ENCODE assay signal across 10 mouse cellular contexts in the genomic region with DNA sequence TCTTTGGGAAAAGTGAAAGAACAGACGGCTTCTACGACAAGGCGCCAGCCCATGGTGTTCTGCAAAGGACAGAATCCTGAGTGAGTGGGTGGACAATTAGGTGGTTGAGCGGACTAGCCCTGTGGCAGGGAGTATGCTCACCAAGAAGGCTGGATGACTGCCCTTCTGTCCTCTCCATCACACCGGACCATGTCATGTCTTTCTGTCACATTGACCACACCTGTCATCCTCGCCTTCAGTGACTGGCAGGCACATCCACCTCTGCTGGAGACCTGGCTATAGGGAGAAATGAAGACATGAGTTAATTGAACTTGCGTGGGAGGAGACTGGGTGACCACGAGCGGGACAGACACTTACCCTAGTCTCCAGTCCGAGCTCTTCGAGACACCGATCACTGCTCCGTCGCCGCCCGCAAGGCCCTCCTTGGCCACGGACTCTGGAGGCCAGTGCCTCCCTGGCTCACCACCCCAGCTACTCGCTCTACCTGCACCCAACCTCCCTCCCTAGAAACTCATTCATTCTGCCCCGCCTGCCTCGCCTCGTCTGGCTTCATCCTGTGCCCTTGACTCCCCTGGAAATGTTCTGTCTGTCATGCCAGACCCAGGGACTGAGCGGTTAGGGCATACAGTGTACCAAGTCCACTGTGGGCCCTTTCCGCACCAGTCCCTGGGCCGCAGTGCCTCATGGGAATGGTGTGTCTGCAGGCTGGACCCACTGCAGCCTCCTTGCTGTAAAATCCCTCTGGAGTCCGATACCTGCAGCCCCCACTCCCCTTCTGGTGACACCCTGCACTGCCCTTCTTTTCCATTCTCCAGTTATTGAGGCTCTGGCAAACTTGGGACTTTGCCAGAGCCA. TPM values are rescaled to one million over a fixed set of nuclear protein-coding genes. Genes with fewer than 3 reads are reported as not detected.
DNase-seq lines count a peak whose midpoint lies in the region; ATAC-seq lines count a peak whose summit lies in the region.
"Had no signal": no experiment of that assay in that cellular context is flagged by ENCODE, and none has a peak within 500 bp of the region (broad histone marks: within the 10 kb centered on the region; RNA-seq: fewer than 3 reads in every experiment).

No protein-coding gene starts in this region.

- peak overlapping the region; percentile 53 for H3K4me2 ChIP-seq in liver, embryonic 11.5 days
- peak overlapping the region; percentile 53 for H3K4me2 ChIP-seq in intestine, embryonic 14.5 days (ENCODE audit: low read length)
- peak overlapping the region; percentile 31; the same call in 1 of the 2 replicates for H3K4me2 ChIP-seq in neural tube, embryonic 14.5 days (ENCODE audit: low read depth, low read length)

- H3K27me3 ChIP-seq in liver, embryonic 11.5 days (replicated peaks; ENCODE audit: control insufficient read depth, insufficient read depth, low read length) = no peaks in the 10 kb centered on the region
- H3K27me3 ChIP-seq in intestine, embryonic 14.5 days (replicated peaks; ENCODE audit: control insufficient read depth, insufficient read depth, low read length) = no peaks in the 10 kb centered on the region
- H3K27me3 ChIP-seq in neural tube, embryonic 14.5 days (ENCODE audit: control insufficient read depth, insufficient read depth, low read length) = no peaks in the 10 kb centered on the region

- ATAC-seq in liver, embryonic 11.5 days (replicated peaks; ENCODE audit: low FRiP score) = no peak
- ATAC-seq in intestine, embryonic 14.5 days (replicated peaks; ENCODE audit: low FRiP score, low TSS enrichment, low read depth) = no peak
- no peak for ATAC-seq in neural tube, embryonic 14.5 days (ENCODE audit: low read depth)
- ATAC-seq in megakaryocyte-erythroid progenitor cell, adult 5-6 weeks (replicated peaks; ENCODE audit: low FRiP score, low TSS enrichment, poor library complexity, severe bottlenecking) = no peak

- H3K36me3 ChIP-seq in liver, embryonic 11.5 days (ENCODE audit: control insufficient read depth, insufficient read depth, low read length) = no peaks in the 10 kb centered on the region
- H3K36me3 ChIP-seq in intestine, embryonic 14.5 days (ENCODE audit: control insufficient read depth, insufficient read depth, low read length) = peaks cover 7% of the 10 kb centered on the region; the same call in 1 of the 2 replicates
- H3K36me3 ChIP-seq in neural tube, embryonic 14.5 days (ENCODE audit: control insufficient read depth, insufficient read depth, low read length) = no peaks in the 10 kb centered on the region

- H3K4me1 ChIP-seq in liver, embryonic 11.5 days (replicated peaks; ENCODE audit: control insufficient read depth, insufficient read depth, low read length) = peaks cover 42% of the 10 kb centered on the region
- peaks cover 45% of the 10 kb centered on the region for H3K4me1 ChIP-seq in intestine, embryonic 14.5 days (replicated peaks; ENCODE audit: control insufficient read depth, insufficient read depth, low read length)
- no peaks in the 10 kb centered on the region for H3K4me1 ChIP-seq in neural tube, embryonic 14.5 days (ENCODE audit: control insufficient read depth, insufficient read depth, low read length)

- 68% methylated on average over 25 of the region's 25 CpGs for WGBS in liver, embryonic 11.5 days
- WGBS in intestine, embryonic 14.5 days = 50% methylated on average over 22 of the region's 25 CpGs
- WGBS in neural tube, embryonic 14.5 days = 83% methylated on average over 25 of the region's 25 CpGs

- H3K27ac ChIP-seq in liver, embryonic 11.5 days (ENCODE audit: low read depth, low read length) = peak overlapping the region; percentile 94
- peak overlapping the region; percentile 95 for H3K27ac ChIP-seq in intestine, embryonic 14.5 days (ENCODE audit: low read depth)
- no peak overlapping the region for H3K27ac ChIP-seq in neural tube, embryonic 14.5 days (ENCODE audit: low read depth, low read length)

- peak overlapping the region; percentile 62 for H3K9ac ChIP-seq in liver, embryonic 11.5 days (ENCODE audit: low read depth, low read length)
- peak overlapping the region; percentile 89 for H3K9ac ChIP-seq in intestine, embryonic 14.5 days (ENCODE audit: low read length)
- no peak overlapping the region; the same call in 1 of the 2 replicates for H3K9ac ChIP-seq in neural tube, embryonic 14.5 days (replicated peaks; ENCODE audit: low read depth, low read length)

- peak overlapping the region; percentile 54 for H3K4me3 ChIP-seq in liver, embryonic 11.5 days (ENCODE audit: low read depth, low read length)
- peak overlapping the region; percentile 51 for H3K4me3 ChIP-seq in intestine, embryonic 14.5 days (ENCODE audit: low read depth, low read length)
- 0 out of 2 replicates have a peak overlapping the region, but pooled peaks have one; percentile 12 for H3K4me3 ChIP-seq in neural tube, embryonic 14.5 days (ENCODE audit: low read depth, low read length)
- H3K4me3 ChIP-seq: megakaryocyte, embryonic 14.5 days had no signal

- H3K9me3 ChIP-seq in liver, embryonic 11.5 days (ENCODE audit: control insufficient read depth, low read length) = 0 out of 2 replicates have a peak, but pooled peaks cover 12% of the 10 kb centered on the region
- peaks cover 18% of the 10 kb centered on the region for H3K9me3 ChIP-seq in intestine, embryonic 14.5 days (ENCODE audit: control insufficient read depth, low read length)
- H3K9me3 ChIP-seq in neural tube, embryonic 14.5 days (ENCODE audit: control insufficient read depth, low read length) = no peaks in the 10 kb centered on the region

- DNase-seq in cerebellum, postnatal 25 days = peak; percentile 14 to 30
- DNase-seq in cerebellum, postnatal 36 days = no peak
- no peak for DNase-seq in liver, embryonic 11.5 days (ENCODE audit: low spot score)
- no peak for DNase-seq in liver
- no peak for DNase-seq in intestine, embryonic 14.5 days (ENCODE audit: low spot score)
- DNase-seq in adrenal gland, adult 8-10 months = no peak
- DNase-seq: B cell, adult 2 months had no signal

RNA-seq across cellular contexts. Expression of a gene that starts 44.2 kb away (rescaled TPM):
- 20.8 and 22.2 TPM in 2 replicates for polyA plus RNA-seq in liver, embryonic 11.5 days (2014; fragmentation: Nextera tagmentation; extraction: Ambion mirVana)
- polyA plus RNA-seq in intestine, embryonic 14.5 days (2014; fragmentation: Nextera tagmentation; extraction: Ambion mirVana) = 36.1 and 45.8 TPM in 2 replicates
- 16.0 and 21.4 TPM in 2 replicates for polyA plus RNA-seq in neural tube, embryonic 14.5 days (2014; fragmentation: Nextera tagmentation; extraction: Ambion mirVana)
- 10 to 100 TPM in 1 of 4 experiments, 1 to 10 TPM in 3; 2.2 to 13.7 (median 4.8) TPM for total RNA-seq in adrenal gland, adult 8-10 months (2022)
- total RNA-seq in megakaryocyte-erythroid progenitor cell, adult 5-6 weeks (2014; fragmentation: Nextera tagmentation) = 13.0 and 13.8 TPM in 2 replicates
- total RNA-seq in megakaryocyte-erythroid progenitor cell, adult 5-6 weeks (2017) = 46.6 and 82.1 TPM in 2 replicates

Comparison
In these comparisons a context has a peak if more than half of its experiments do, and no peak if none do; other contexts are left out.
1. DNase-seq: peak in cerebellum, postnatal 25 days (2 of 2); none in cerebellum, postnatal 36 days (0 of 2), liver, embryonic 11.5 days (single experiment), liver (single experiment), intestine, embryonic 14.5 days (single experiment) and adrenal gland, adult 8-10 months (single experiment).
2. Peak in every context shown above with its lines, with median percentiles within 50 percentile points of each other: H3K4me2 ChIP-seq and H3K4me3 ChIP-seq.